Mouse (Mus musculus): ENCODE data around the gene Zfhx3. TPM values are rescaled to one million over a fixed set of nuclear protein-coding genes. Genes with fewer than 3 reads are reported as not detected.

Zfhx3 gene
- polyA plus RNA-seq, 1 experiment from 2014 or later = 27.5 TPM

- Histone ChIP-seq H3K27ac (replicated peaks; ENCODE audit: low read depth, low read length) (no peak overlapping the region), H3K9me3 (replicated peaks; ENCODE audit: control insufficient read depth, low read length) (no peaks in the 10 kb centered on the region), H3K4me2 (ENCODE audit: low read depth, low read length) (no peak overlapping the region), H3K36me3 (replicated peaks; ENCODE audit: control insufficient read depth, insufficient read depth, low read depth, low read length) (no peaks in the 10 kb centered on the region), H3K27me3 (ENCODE audit: control insufficient read depth, insufficient read depth, low read length) (no peaks in the 10 kb centered on the region), H3K9ac (replicated peaks; ENCODE audit: low read length) (no peak overlapping the region), H3K4me1 (ENCODE audit: control insufficient read depth, insufficient read depth, low read length) (no peaks in the 10 kb centered on the region), H3K4me3 (ENCODE audit: low read depth, low read length) (no peak overlapping the region)
- DNase-seq (ENCODE audit: low spot score) (no peak), ATAC-seq (replicated peaks; ENCODE audit: insufficient number of reproducible peaks, low FRiP score, low TSS enrichment, low read depth) (no peak)
- WGBS = 82% methylated on average over 3 of the region's 3 CpGs
These were observed 278.1 kb downstream of the Zfhx3 start for GRCm38 (mm10) chr8:108220511-108220910.

- H3K27me3 ChIP-seq (ENCODE audit: control insufficient read depth, insufficient read depth, low read length) = no peaks in the 10 kb centered on the region
- H3K27ac ChIP-seq (replicated peaks; ENCODE audit: low read depth, low read length) = no peak overlapping the region
- no peak overlapping the region for H3K4me2 ChIP-seq (ENCODE audit: low read depth, low read length)
- 76% methylated on average over 2 of the region's 2 CpGs for WGBS
- H3K4me3 ChIP-seq (ENCODE audit: low read depth, low read length) = no peak overlapping the region
- ATAC-seq (replicated peaks; ENCODE audit: insufficient number of reproducible peaks, low FRiP score, low TSS enrichment, low read depth) (no peak), DNase-seq (ENCODE audit: low spot score) (no peak)
- H3K4me1 ChIP-seq (ENCODE audit: control insufficient read depth, insufficient read depth, low read length) = no peaks in the 10 kb centered on the region
- H3K9ac ChIP-seq (replicated peaks; ENCODE audit: low read length) = no peak overlapping the region
- no peaks in the 10 kb centered on the region for H3K9me3 ChIP-seq (replicated peaks; ENCODE audit: control insufficient read depth, low read length)
- no peaks in the 10 kb centered on the region for H3K36me3 ChIP-seq (replicated peaks; ENCODE audit: control insufficient read depth, insufficient read depth, low read depth, low read length)
These were observed 279.6 kb downstream of the Zfhx3 start for GRCm38 (mm10) chr8:108222091-108222490.

- no peak overlapping the region for H3K9ac ChIP-seq (replicated peaks; ENCODE audit: low read length)
- H3K27me3 ChIP-seq (ENCODE audit: control insufficient read depth, insufficient read depth, low read length) = no peaks in the 10 kb centered on the region
- ATAC-seq (replicated peaks; ENCODE audit: insufficient number of reproducible peaks, low FRiP score, low TSS enrichment, low read depth) (no peak), DNase-seq (ENCODE audit: low spot score) (peak; percentile 79)
- no peak overlapping the region for H3K4me2 ChIP-seq (ENCODE audit: low read depth, low read length)
- no peak overlapping the region for H3K27ac ChIP-seq (replicated peaks; ENCODE audit: low read depth, low read length)
- no peaks in the 10 kb centered on the region for H3K4me1 ChIP-seq (ENCODE audit: control insufficient read depth, insufficient read depth, low read length)
- H3K36me3 ChIP-seq (replicated peaks; ENCODE audit: control insufficient read depth, insufficient read depth, low read depth, low read length) = no peaks in the 10 kb centered on the region
- H3K9me3 ChIP-seq (replicated peaks; ENCODE audit: control insufficient read depth, low read length) = no peaks in the 10 kb centered on the region
- H3K4me3 ChIP-seq (ENCODE audit: low read depth, low read length) = no peak overlapping the region
- WGBS = 40% methylated on average over 7 of the region's 7 CpGs
These were observed 289.9 kb downstream of the Zfhx3 start for GRCm38 (mm10) chr8:108232326-108232725.

GRCm38 (mm10) chr8:108234481-108234880 lies 292.0 kb downstream of the Zfhx3 start:
- peak; percentile 10 for DNase-seq (ENCODE audit: low spot score)
- Histone ChIP-seq H3K9me3 (replicated peaks; ENCODE audit: control insufficient read depth, low read length) (no peaks in the 10 kb centered on the region), H3K27ac (replicated peaks; ENCODE audit: low read depth, low read length) (no peak overlapping the region), H3K4me3 (ENCODE audit: low read depth, low read length) (no peak overlapping the region), H3K36me3 (replicated peaks; ENCODE audit: control insufficient read depth, insufficient read depth, low read depth, low read length) (no peaks in the 10 kb centered on the region), H3K27me3 (ENCODE audit: control insufficient read depth, insufficient read depth, low read length) (no peaks in the 10 kb centered on the region), H3K9ac (replicated peaks; ENCODE audit: low read length) (no peak overlapping the region), H3K4me1 (ENCODE audit: control insufficient read depth, insufficient read depth, low read length) (no peaks in the 10 kb centered on the region), H3K4me2 (ENCODE audit: low read depth, low read length) (no peak overlapping the region)
- no peak for ATAC-seq (replicated peaks; ENCODE audit: insufficient number of reproducible peaks, low FRiP score, low TSS enrichment, low read depth)
- WGBS = 11% methylated on average over 4 of the region's 4 CpGs

GRCm38 (mm10) chr8:108236715-108237114 lies 294.3 kb downstream of the Zfhx3 start:
- no peak overlapping the region for H3K4me3 ChIP-seq (ENCODE audit: low read depth, low read length)
- H3K27ac ChIP-seq (replicated peaks; ENCODE audit: low read depth, low read length) = no peak overlapping the region
- H3K4me2 ChIP-seq (ENCODE audit: low read depth, low read length) = no peak overlapping the region
- H3K9me3 ChIP-seq (replicated peaks; ENCODE audit: control insufficient read depth, low read length) = no peaks in the 10 kb centered on the region
- whole genome bisulfite sequencing = 69% methylated on average over 8 of the region's 8 CpGs
- ATAC-seq (replicated peaks; ENCODE audit: insufficient number of reproducible peaks, low FRiP score, low TSS enrichment, low read depth) (no peak), DNase-seq (ENCODE audit: low spot score) (no peak)
- H3K9ac ChIP-seq (replicated peaks; ENCODE audit: low read length) = no peak overlapping the region
- H3K36me3 ChIP-seq (replicated peaks; ENCODE audit: control insufficient read depth, insufficient read depth, low read depth, low read length) = no peaks in the 10 kb centered on the region
- no peaks in the 10 kb centered on the region for H3K27me3 ChIP-seq (ENCODE audit: control insufficient read depth, insufficient read depth, low read length)
- peaks cover 5% of the 10 kb centered on the region; the same call in 1 of the 2 replicates for H3K4me1 ChIP-seq (ENCODE audit: control insufficient read depth, insufficient read depth, low read length)

- DNase-seq (ENCODE audit: low spot score) = peak; percentile 3
- Histone ChIP-seq H3K27me3 (ENCODE audit: control insufficient read depth, insufficient read depth, low read length) (no peaks in the 10 kb centered on the region), H3K27ac (replicated peaks; ENCODE audit: low read depth, low read length) (no peak overlapping the region), H3K9ac (replicated peaks; ENCODE audit: low read length) (no peak overlapping the region), H3K36me3 (replicated peaks; ENCODE audit: control insufficient read depth, insufficient read depth, low read depth, low read length) (no peaks in the 10 kb centered on the region), H3K9me3 (replicated peaks; ENCODE audit: control insufficient read depth, low read length) (no peaks in the 10 kb centered on the region), H3K4me1 (ENCODE audit: control insufficient read depth, insufficient read depth, low read length) (peaks cover 8% of the 10 kb centered on the region; the same call in 1 of the 2 replicates), H3K4me3 (ENCODE audit: low read depth, low read length) (no peak overlapping the region), H3K4me2 (ENCODE audit: low read depth, low read length) (no peak overlapping the region)
- 83% methylated on average over 5 of the region's 5 CpGs for WGBS
- ATAC-seq (replicated peaks; ENCODE audit: insufficient number of reproducible peaks, low FRiP score, low TSS enrichment, low read depth) = no peak
These were observed 297.1 kb downstream of the Zfhx3 start for GRCm38 (mm10) chr8:108239531-108239930.

- Histone ChIP-seq H3K9ac (replicated peaks; ENCODE audit: low read length) (0 out of 2 replicates have a peak overlapping the region, but pooled peaks have one; percentile 7), H3K36me3 (replicated peaks; ENCODE audit: control insufficient read depth, insufficient read depth, low read depth, low read length) (no peaks in the 10 kb centered on the region), H3K4me2 (ENCODE audit: low read depth, low read length) (peak overlapping the region; percentile 33), H3K4me1 (ENCODE audit: control insufficient read depth, insufficient read depth, low read length) (peaks cover 8% of the 10 kb centered on the region; the same call in 1 of the 2 replicates), H3K4me3 (ENCODE audit: low read depth, low read length) (no peak overlapping the region), H3K9me3 (replicated peaks; ENCODE audit: control insufficient read depth, low read length) (no peaks in the 10 kb centered on the region), H3K27me3 (ENCODE audit: control insufficient read depth, insufficient read depth, low read length) (no peaks in the 10 kb centered on the region), H3K27ac (replicated peaks; ENCODE audit: low read depth, low read length) (no peak overlapping the region)
- WGBS = 26% methylated on average over 19 of the region's 19 CpGs
- ATAC-seq (replicated peaks; ENCODE audit: insufficient number of reproducible peaks, low FRiP score, low TSS enrichment, low read depth) (no peak), DNase-seq (ENCODE audit: low spot score) (peak; percentile 15)
These were observed 298.7 kb downstream of the Zfhx3 start for GRCm38 (mm10) chr8:108241041-108241690.

- 0 out of 2 replicates have a peak overlapping the region, but pooled peaks have one; percentile 35 for H3K27ac ChIP-seq (replicated peaks; ENCODE audit: low read depth, low read length)
- 32% methylated on average over 9 of the region's 9 CpGs for WGBS
- no peaks in the 10 kb centered on the region for H3K27me3 ChIP-seq (ENCODE audit: control insufficient read depth, insufficient read depth, low read length)
- DNase-seq (ENCODE audit: low spot score) (peak; percentile 77), ATAC-seq (replicated peaks; ENCODE audit: insufficient number of reproducible peaks, low FRiP score, low TSS enrichment, low read depth) (no peak)
- H3K9me3 ChIP-seq (replicated peaks; ENCODE audit: control insufficient read depth, low read length) = no peaks in the 10 kb centered on the region
- H3K4me2 ChIP-seq (ENCODE audit: low read depth, low read length) = no peak overlapping the region; the same call in 1 of the 2 replicates
- no peaks in the 10 kb centered on the region for H3K36me3 ChIP-seq (replicated peaks; ENCODE audit: control insufficient read depth, insufficient read depth, low read depth, low read length)
- no peak overlapping the region for H3K9ac ChIP-seq (replicated peaks; ENCODE audit: low read length)
- H3K4me1 ChIP-seq (ENCODE audit: control insufficient read depth, insufficient read depth, low read length) = peaks cover 8% of the 10 kb centered on the region; the same call in 1 of the 2 replicates
- no peak overlapping the region for H3K4me3 ChIP-seq (ENCODE audit: low read depth, low read length)
These were observed 300.8 kb downstream of the Zfhx3 start for GRCm38 (mm10) chr8:108243270-108243669.

Data from embryonic facial prominence, embryonic 11.5 days (tissue).